Comparison of ENCODE assay signal across 13 mouse cellular contexts in the genomic region with DNA sequence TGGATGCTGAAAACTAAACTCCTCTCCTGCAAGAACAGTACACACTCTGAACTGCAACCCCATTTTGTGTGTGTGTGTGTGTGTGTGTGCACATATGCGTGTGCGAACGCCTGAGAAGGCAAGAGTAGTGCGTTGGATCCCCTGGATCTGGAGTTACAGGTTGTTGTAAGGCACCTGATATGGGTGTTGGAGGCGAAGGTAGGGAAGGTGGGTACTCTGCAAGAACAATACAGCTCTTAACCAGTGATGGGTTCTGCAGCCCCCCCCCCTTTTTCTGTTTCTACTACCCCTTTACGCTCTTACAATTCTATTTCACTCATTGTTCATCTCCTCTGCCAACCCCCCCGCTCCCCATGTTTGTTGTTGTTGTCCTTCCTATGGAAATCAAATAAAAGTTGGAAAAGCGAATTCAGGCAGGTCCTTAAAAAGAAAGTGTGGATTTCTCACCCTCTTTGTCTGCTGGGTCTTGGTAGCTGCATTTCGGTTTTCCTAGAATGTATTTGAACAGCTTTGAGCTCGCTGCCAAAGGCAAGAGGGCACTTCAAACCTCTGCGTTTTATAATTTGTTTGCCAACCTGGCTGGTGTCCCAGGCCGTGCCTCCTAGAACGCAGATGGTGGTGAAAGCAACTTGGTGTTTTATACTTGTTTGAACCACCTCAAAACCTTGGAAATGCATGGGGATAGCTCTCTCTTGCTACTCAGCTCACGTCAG. TPM values are rescaled to one million over a fixed set of nuclear protein-coding genes. Genes with fewer than 3 reads are reported as not detected.
DNase-seq lines count a peak whose midpoint lies in the region; ATAC-seq and TF ChIP-seq lines count a peak whose summit lies in the region.
"Had no signal": no experiment of that assay in that cellular context is flagged by ENCODE, and none has a peak within 500 bp of the region (broad histone marks: within the 10 kb centered on the region; RNA-seq: fewer than 3 reads in every experiment).

No protein-coding gene starts in this region.

- no peak overlapping the region for H3K4me3 ChIP-seq in kidney, adult 2 months (ENCODE audit: insufficient read depth, low read depth, low read length)
- no peak overlapping the region for H3K4me3 ChIP-seq in kidney, embryonic 14.5 days (ENCODE audit: low read length)
- H3K4me3 ChIP-seq in left cerebral cortex, adult 2 months = no peak overlapping the region
- H3K4me3 ChIP-seq: embryonic facial prominence, embryonic 15.5 days; heart, embryonic 13.5 days; neural tube, embryonic 15.5 days had no signal

- no peaks in the 10 kb centered on the region for H3K9me3 ChIP-seq in kidney, embryonic 14.5 days (ENCODE audit: control insufficient read depth, low read length)
- H3K9me3 ChIP-seq: embryonic facial prominence, embryonic 15.5 days; heart, embryonic 13.5 days; neural tube, embryonic 15.5 days had no signal

- no peak for TF ChIP-seq POLR2A in kidney, adult 2 months (IDR thresholded peaks at IDR 0.05; ENCODE audit: low read depth, low read length)

- H3K27me3 ChIP-seq in kidney, adult 2 months (replicated peaks; ENCODE audit: control insufficient read depth, insufficient read depth, low read length) = no peaks in the 10 kb centered on the region
- H3K27me3 ChIP-seq in kidney, embryonic 14.5 days (ENCODE audit: control insufficient read depth, insufficient read depth, low read length) = no peaks in the 10 kb centered on the region
- H3K27me3 ChIP-seq: embryonic facial prominence, embryonic 15.5 days; heart, embryonic 13.5 days; neural tube, embryonic 15.5 days had no signal

- peak; percentile 64 to 74 for DNase-seq in cerebellum, postnatal 10 days
- DNase-seq in cerebellum, adult 9-10 months = no peak
- DNase-seq in kidney, adult 2 months = peak; percentile 88
- peak; percentile 70 for DNase-seq in heart, postnatal 4 days
- peak; percentile 74 for DNase-seq in lung, postnatal 14 days
- no peak for DNase-seq in thymus, postnatal 10 days (ENCODE audit: low spot score in 2 of 2)
- DNase-seq in left cerebral cortex, adult 2 months (ENCODE audit: extremely low spot score in 1 of 2, low spot score in 2 of 2) = no peak
- DNase-seq: layer of hippocampus, adult 9-11 months; liver, postnatal 0 days had no signal

- peaks cover 20% of the 10 kb centered on the region; the same call in 1 of the 2 replicates for H3K4me1 ChIP-seq in kidney, adult 2 months (ENCODE audit: control insufficient read depth, insufficient read depth, low read length)
- peaks cover 28% of the 10 kb centered on the region for H3K4me1 ChIP-seq in kidney, embryonic 14.5 days (ENCODE audit: control insufficient read depth, insufficient read depth, low read length)

- no peak for ATAC-seq in kidney, embryonic 14.5 days (ENCODE audit: low FRiP score, low TSS enrichment)
- ATAC-seq: liver, postnatal 0 days had no signal

- H3K9ac ChIP-seq in kidney, embryonic 14.5 days (ENCODE audit: low read depth, low read length) = no peak overlapping the region
- H3K9ac ChIP-seq: embryonic facial prominence, embryonic 15.5 days; heart, embryonic 13.5 days; liver, postnatal 0 days; neural tube, embryonic 15.5 days had no signal

- WGBS in kidney, adult 2 months = 72% methylated on average over 14 of the region's 14 CpGs
- WGBS in kidney, embryonic 14.5 days = 91% methylated on average over 14 of the region's 14 CpGs

- intact Hi-C loops in left cerebral cortex, adult 2 months (cut with DNase I) = no loop called here

- H3K27ac ChIP-seq in kidney, adult 2 months (ENCODE audit: insufficient read depth, low read depth, low read length) = no peak overlapping the region
- H3K27ac ChIP-seq in kidney, embryonic 14.5 days (ENCODE audit: low read depth, low read length) = no peak overlapping the region
- H3K27ac ChIP-seq in left cerebral cortex, adult 2 months = no peak overlapping the region
- H3K27ac ChIP-seq: embryonic facial prominence, embryonic 15.5 days; heart, embryonic 13.5 days; neural tube, embryonic 15.5 days had no signal

- no peaks in the 10 kb centered on the region for H3K36me3 ChIP-seq in kidney, adult 2 months (ENCODE audit: control insufficient read depth, insufficient read depth, low read length)
- no peaks in the 10 kb centered on the region for H3K36me3 ChIP-seq in kidney, embryonic 14.5 days (ENCODE audit: control insufficient read depth, insufficient read depth, low read length)
- H3K36me3 ChIP-seq: embryonic facial prominence, embryonic 15.5 days; heart, embryonic 13.5 days; neural tube, embryonic 15.5 days had no signal

- no peak for TF ChIP-seq CTCF in kidney, adult 2 months (conservative IDR thresholded peaks at IDR 0.05; ENCODE audit: insufficient read depth, insufficient read length, low read depth, low read length)
- no peak for TF ChIP-seq CTCF in left cerebral cortex, adult 2 months (IDR thresholded peaks at IDR 0.05)

- H3K4me2 ChIP-seq in kidney, embryonic 14.5 days (replicated peaks; ENCODE audit: low read depth, low read length) = no peak overlapping the region
- H3K4me2 ChIP-seq: embryonic facial prominence, embryonic 15.5 days; heart, embryonic 13.5 days; neural tube, embryonic 15.5 days had no signal

RNA-seq across cellular contexts. Expression of gene Cachd1, which starts 24.4 kb away (rescaled TPM):
- polyA plus RNA-seq in kidney, adult 2 months (2012; rRNA removed) = 61.0 and 69.3 TPM in 2 replicates
- polyA plus RNA-seq in kidney, embryonic 14.5 days (2014; fragmentation: Nextera tagmentation; extraction: Ambion mirVana) = 18.7 and 25.0 TPM in 2 replicates
- 10 to 100 TPM in 1 of 2 experiments, 1 to 10 TPM in 1; 9.7 to 12.9 TPM for total RNA-seq in heart, postnatal 4 days (2021)
- 10 to 100 TPM in 1 of 2 experiments, 1 to 10 TPM in 1; 9.2 to 15.9 TPM for total RNA-seq in left cerebral cortex, adult 2 months (2021)

Comparison
In these comparisons a context has a peak if more than half of its experiments do, and no peak if none do; other contexts are left out.
1. DNase-seq: peak in cerebellum, postnatal 10 days (2 of 2), kidney, adult 2 months (single experiment), heart, postnatal 4 days (single experiment) and lung, postnatal 14 days (single experiment); none in cerebellum, adult 9-10 months (single experiment), thymus, postnatal 10 days (0 of 2) and left cerebral cortex, adult 2 months (0 of 2).